Mouse (Mus musculus): ENCODE results near the gene Gfap. TPM values are rescaled to one million over a fixed set of nuclear protein-coding genes. Genes with fewer than 3 reads are reported as not detected.

Gfap gene
- polyA plus RNA-seq, 2 experiments: 0.48 to 0.50 TPM

- no peaks in the 10 kb centered on the region for H3K9me3 ChIP-seq (ENCODE audit: control insufficient read depth, low read length)
- 61% methylated on average over 3 of the region's 3 CpGs for WGBS
- no peak for TF ChIP-seq POLR2A (IDR thresholded peaks at IDR 0.05; ENCODE audit: borderline replicate concordance, extremely low read depth, insufficient read depth, insufficient read length)
- H3K36me3 ChIP-seq (ENCODE audit: control insufficient read depth, insufficient read depth, low read length): no peaks in the 10 kb centered on the region
- no peak overlapping the region for H3K9ac ChIP-seq (ENCODE audit: low read depth, low read length, severe bottlenecking)
- DNase-seq (ENCODE audit: low spot score) (no peak), ATAC-seq (ENCODE audit: low FRiP score, low read depth) (no peak)
- H3K4me3 ChIP-seq (replicated peaks; ENCODE audit: low read length): no peak overlapping the region
- H3K4me2 ChIP-seq (replicated peaks; ENCODE audit: low read depth, low read length, severe bottlenecking): no peak overlapping the region
- H3K27me3 ChIP-seq (ENCODE audit: control insufficient read depth, insufficient read depth, low read length): no peaks in the 10 kb centered on the region
- no peak overlapping the region for H3K27ac ChIP-seq (replicated peaks; ENCODE audit: low read depth, low read length)
- no peaks in the 10 kb centered on the region for H3K4me1 ChIP-seq (ENCODE audit: control insufficient read depth, insufficient read depth, low read length)
Measured at GRCm38 (mm10) chr11:102888135-102888534, 12.6 kb downstream of the Gfap start.

GRCm38 (mm10) chr11:102887433-102887832 is 13.3 kb downstream of the Gfap start:
- Histone ChIP-seq H3K4me2 (replicated peaks; ENCODE audit: low read depth, low read length, severe bottlenecking) (no peak overlapping the region), H3K27me3 (ENCODE audit: control insufficient read depth, insufficient read depth, low read length) (no peaks in the 10 kb centered on the region), H3K9me3 (ENCODE audit: control insufficient read depth, low read length) (no peaks in the 10 kb centered on the region), H3K9ac (ENCODE audit: low read depth, low read length, severe bottlenecking) (no peak overlapping the region), H3K36me3 (ENCODE audit: control insufficient read depth, insufficient read depth, low read length) (no peaks in the 10 kb centered on the region), H3K27ac (replicated peaks; ENCODE audit: low read depth, low read length) (no peak overlapping the region), H3K4me3 (replicated peaks; ENCODE audit: low read length) (no peak overlapping the region), H3K4me1 (ENCODE audit: control insufficient read depth, insufficient read depth, low read length) (no peaks in the 10 kb centered on the region)
- no peak for ATAC-seq (ENCODE audit: low FRiP score, low read depth)
- no peak for DNase-seq (ENCODE audit: low spot score)
- no peak for TF ChIP-seq POLR2A (IDR thresholded peaks at IDR 0.05; ENCODE audit: borderline replicate concordance, extremely low read depth, insufficient read depth, insufficient read length)
- WGBS: 81% methylated on average over 5 of the region's 5 CpGs

GRCm38 (mm10) chr11:102884616-102885219 is 16.0 kb downstream of the Gfap start, which contains the start of gene Fam187a:
Fam187a (plus strand) TSS chr11:102885169.
- no peaks in the 10 kb centered on the region for H3K36me3 ChIP-seq (ENCODE audit: control insufficient read depth, insufficient read depth, low read length)
- H3K9ac ChIP-seq (ENCODE audit: low read depth, low read length, severe bottlenecking): no peak within 1 kb of the TSS
- no peak for TF ChIP-seq POLR2A (IDR thresholded peaks at IDR 0.05; ENCODE audit: borderline replicate concordance, extremely low read depth, insufficient read depth, insufficient read length)
- H3K4me2 ChIP-seq (replicated peaks; ENCODE audit: low read depth, low read length, severe bottlenecking): no peak within 1 kb of the TSS
- ATAC-seq (ENCODE audit: low FRiP score, low read depth) (no peak), DNase-seq (ENCODE audit: low spot score) (no peak)
- H3K27me3 ChIP-seq (ENCODE audit: control insufficient read depth, insufficient read depth, low read length): no peaks in the 10 kb centered on the region
- no peak within 1 kb of the TSS for H3K27ac ChIP-seq (replicated peaks; ENCODE audit: low read depth, low read length)
- H3K9me3 ChIP-seq (ENCODE audit: control insufficient read depth, low read length): no peaks in the 10 kb centered on the region
- H3K4me1 ChIP-seq (ENCODE audit: control insufficient read depth, insufficient read depth, low read length): peaks cover 5% of the 10 kb centered on the region; the same call in 1 of the 2 replicates
- 59% methylated on average over 10 of the region's 10 CpGs for WGBS
- H3K4me3 ChIP-seq (replicated peaks; ENCODE audit: low read length): no peak within 1 kb of the TSS

DNA sequence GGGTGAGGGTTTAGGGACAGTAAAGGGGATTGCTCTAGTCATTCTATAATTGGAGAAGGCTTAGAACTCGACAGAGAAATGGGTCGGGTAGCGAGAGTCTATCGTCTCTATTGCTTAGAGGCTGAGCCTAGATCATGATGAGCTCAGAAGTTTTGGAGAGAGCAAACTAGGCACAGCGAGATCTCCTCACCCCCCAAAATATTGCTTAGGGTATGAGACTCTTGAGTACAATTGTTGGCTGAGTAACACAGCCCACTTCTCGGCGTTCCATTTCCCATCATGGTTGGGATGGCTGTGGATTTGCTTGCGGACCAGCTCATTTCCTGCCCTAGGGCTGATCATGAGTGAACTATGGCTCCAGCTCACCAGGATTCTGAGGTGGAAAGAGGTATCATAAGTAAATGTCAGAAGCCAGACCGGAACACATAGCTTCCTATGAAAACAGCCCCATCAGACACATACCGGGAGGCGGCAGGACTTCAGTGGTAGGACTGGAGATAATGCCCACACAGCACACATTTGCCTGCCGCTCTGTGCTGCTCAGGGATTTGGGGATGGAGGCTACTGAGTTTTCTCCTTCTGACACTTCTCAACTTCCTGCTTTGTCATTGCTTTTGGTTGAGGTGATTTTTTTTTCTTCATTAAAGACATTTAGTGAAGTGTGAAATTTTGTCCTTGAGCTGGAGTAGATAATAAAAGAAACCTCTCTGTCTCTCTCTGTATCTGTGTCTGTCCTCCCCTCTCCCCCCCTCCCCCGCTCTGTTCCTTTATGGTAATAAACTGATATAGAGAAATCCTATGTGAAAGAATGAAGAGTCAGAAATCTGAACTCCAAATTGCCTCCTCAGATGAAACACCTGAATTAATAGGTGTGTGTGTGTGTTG is 19.2 kb downstream of the Gfap start:
- no peaks in the 10 kb centered on the region for H3K27me3 ChIP-seq (ENCODE audit: control insufficient read depth, insufficient read depth, low read length)
- H3K9me3 ChIP-seq (ENCODE audit: control insufficient read depth, low read length): no peaks in the 10 kb centered on the region
- TF ChIP-seq POLR2A (IDR thresholded peaks at IDR 0.05; ENCODE audit: borderline replicate concordance, extremely low read depth, insufficient read depth, insufficient read length): no peak
- peaks cover 7% of the 10 kb centered on the region; the same call in 1 of the 2 replicates for H3K4me1 ChIP-seq (ENCODE audit: control insufficient read depth, insufficient read depth, low read length)
- ATAC-seq (ENCODE audit: low FRiP score, low read depth) (peak; percentile 20; the same call in 1 of the 2 replicates), DNase-seq (ENCODE audit: low spot score) (no peak)
- H3K27ac ChIP-seq (replicated peaks; ENCODE audit: low read depth, low read length): peak overlapping the region; percentile 85
- H3K36me3 ChIP-seq (ENCODE audit: control insufficient read depth, insufficient read depth, low read length): peaks cover 7% of the 10 kb centered on the region
- H3K4me2 ChIP-seq (replicated peaks; ENCODE audit: low read depth, low read length, severe bottlenecking): peak overlapping the region; percentile 77
- peak overlapping the region; percentile 69 for H3K9ac ChIP-seq (ENCODE audit: low read depth, low read length, severe bottlenecking)
- WGBS: 17% methylated on average over 13 of the region's 13 CpGs
- H3K4me3 ChIP-seq (replicated peaks; ENCODE audit: low read length): peak overlapping the region; percentile 69

GRCm38 (mm10) chr11:102880585-102881313 is 20.0 kb downstream of the Gfap start, which contains the start of the genes Eftud2 and Ccdc103:
Eftud2 (minus strand) TSS chr11:102880985.
Ccdc103 (plus strand) TSS chr11:102881204.
- peak; percentile 92 for ATAC-seq (ENCODE audit: low FRiP score, low read depth)
- H3K36me3 ChIP-seq (ENCODE audit: control insufficient read depth, insufficient read depth, low read length): peaks cover 13% of the 10 kb centered on the region
- H3K9ac ChIP-seq (ENCODE audit: low read depth, low read length, severe bottlenecking): peak within 1 kb of the TSS; percentile 69
- H3K4me1 ChIP-seq (ENCODE audit: control insufficient read depth, insufficient read depth, low read length): peaks cover 7% of the 10 kb centered on the region; the same call in 1 of the 2 replicates
- under 1% methylated on average over 62 of the region's 62 CpGs for WGBS
- H3K27ac ChIP-seq (replicated peaks; ENCODE audit: low read depth, low read length): peak within 1 kb of the TSS; percentile 85
- H3K4me3 ChIP-seq (replicated peaks; ENCODE audit: low read length): peak within 1 kb of the TSS; percentile 69
- no peaks in the 10 kb centered on the region for H3K9me3 ChIP-seq (ENCODE audit: control insufficient read depth, low read length)
- peak within 1 kb of the TSS; percentile 77 for H3K4me2 ChIP-seq (replicated peaks; ENCODE audit: low read depth, low read length, severe bottlenecking)
- TF ChIP-seq POLR2A (IDR thresholded peaks at IDR 0.05; ENCODE audit: borderline replicate concordance, extremely low read depth, insufficient read depth, insufficient read length): peak; percentile 92
- no peaks in the 10 kb centered on the region for H3K27me3 ChIP-seq (ENCODE audit: control insufficient read depth, insufficient read depth, low read length)
- DNase-seq (ENCODE audit: low spot score): peak; percentile 94
